Comparison of ENCODE assay signal across 34 mouse cellular contexts in the genomic region with DNA sequence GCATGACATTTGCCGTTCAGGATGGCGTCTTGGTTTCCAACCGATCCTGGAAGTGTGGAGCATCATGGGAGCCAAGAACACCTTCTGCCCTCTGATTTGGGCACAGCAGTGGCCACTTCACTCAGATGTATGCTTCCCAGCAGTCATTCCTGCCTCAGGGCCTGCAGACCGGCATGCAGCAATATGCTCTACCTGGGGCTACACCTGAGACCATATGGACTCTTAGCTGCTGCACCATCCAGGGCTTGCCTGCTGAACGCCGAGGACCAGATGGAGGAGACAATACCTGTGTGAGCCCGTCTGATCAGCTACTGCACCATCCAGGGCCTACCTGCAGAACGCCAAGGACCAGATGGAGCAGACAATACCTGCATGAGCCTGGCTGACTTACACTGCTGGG.
DNase-seq lines count a peak whose midpoint lies in the region; ATAC-seq and TF ChIP-seq lines count a peak whose summit lies in the region.
"Had no signal": no experiment of that assay in that cellular context is flagged by ENCODE, and none has a peak within 500 bp of the region (broad histone marks: within the 10 kb centered on the region; RNA-seq: fewer than 3 reads in every experiment).

No protein-coding gene starts in this region.

- no peaks in the 10 kb centered on the region for H3K27me3 ChIP-seq in hindbrain, embryonic 16.5 days (replicated peaks; ENCODE audit: control insufficient read depth, insufficient read depth, low read length)
- no peaks in the 10 kb centered on the region for H3K27me3 ChIP-seq in hindbrain, embryonic 11.5 days (ENCODE audit: control insufficient read depth, insufficient read depth, low read length)
- H3K27me3 ChIP-seq in intestine, postnatal 0 days (replicated peaks; ENCODE audit: control insufficient read depth, insufficient read depth, low read length) = no peaks in the 10 kb centered on the region
- H3K27me3 ChIP-seq: embryonic facial prominence, embryonic 13.5 days; forebrain, embryonic 15.5 days; neural tube, embryonic 12.5 days had no signal

- H3K4me3 ChIP-seq in hindbrain, embryonic 16.5 days (ENCODE audit: low read length) = no peak overlapping the region
- H3K4me3 ChIP-seq in hindbrain, embryonic 11.5 days (ENCODE audit: low read depth, low read length) = no peak overlapping the region
- no peak overlapping the region for H3K4me3 ChIP-seq in intestine, postnatal 0 days (ENCODE audit: low read depth, low read length)
- H3K4me3 ChIP-seq: embryonic facial prominence, embryonic 13.5 days; forebrain, embryonic 10.5 days; forebrain, embryonic 15.5 days; gastrocnemius, adult 2 months; heart, adult 2 months; heart, embryonic 12.5 days; hindbrain, embryonic 10.5 days; midbrain, embryonic 10.5 days; myocyte; neural tube, embryonic 12.5 days had no signal

- H3K27ac ChIP-seq in hindbrain, embryonic 16.5 days (ENCODE audit: low read depth, low read length) = no peak overlapping the region
- H3K27ac ChIP-seq in hindbrain, embryonic 11.5 days (ENCODE audit: low read depth, low read length) = no peak overlapping the region
- H3K27ac ChIP-seq in intestine, postnatal 0 days (ENCODE audit: low read depth, low read length) = no peak overlapping the region
- H3K27ac ChIP-seq: embryonic facial prominence, embryonic 13.5 days; forebrain, embryonic 10.5 days; forebrain, embryonic 15.5 days; gastrocnemius, adult 2 months; heart, adult 2 months; hindbrain, embryonic 10.5 days; kidney, postnatal 0 days; liver, embryonic 14.5 days; macrophage; midbrain, embryonic 10.5 days; neural tube, embryonic 12.5 days; stomach, postnatal 0 days had no signal

- WGBS in hindbrain, embryonic 16.5 days = 85% methylated on average over 8 of the region's 8 CpGs
- WGBS in hindbrain, embryonic 11.5 days = 94% methylated on average over 8 of the region's 8 CpGs
- WGBS in intestine, postnatal 0 days = 91% methylated on average over 8 of the region's 8 CpGs

- no peaks in the 10 kb centered on the region for H3K9me3 ChIP-seq in hindbrain, embryonic 16.5 days (ENCODE audit: control insufficient read depth, low read length)
- H3K9me3 ChIP-seq in hindbrain, embryonic 11.5 days (ENCODE audit: control insufficient read depth, low read length) = no peaks in the 10 kb centered on the region
- H3K9me3 ChIP-seq in intestine, postnatal 0 days (ENCODE audit: control insufficient read depth) = no peaks in the 10 kb centered on the region
- H3K9me3 ChIP-seq: embryonic facial prominence, embryonic 13.5 days; forebrain, embryonic 10.5 days; forebrain, embryonic 15.5 days; heart, embryonic 12.5 days; hindbrain, embryonic 10.5 days; midbrain, embryonic 10.5 days; neural tube, embryonic 12.5 days had no signal

- H3K36me3 ChIP-seq in hindbrain, embryonic 16.5 days (ENCODE audit: control insufficient read depth, insufficient read depth, low read length) = no peaks in the 10 kb centered on the region
- no peaks in the 10 kb centered on the region for H3K36me3 ChIP-seq in hindbrain, embryonic 11.5 days (ENCODE audit: control insufficient read depth, insufficient read depth, low read length)
- H3K36me3 ChIP-seq in intestine, postnatal 0 days (ENCODE audit: control insufficient read depth, insufficient read depth) = no peaks in the 10 kb centered on the region
- H3K36me3 ChIP-seq: embryonic facial prominence, embryonic 13.5 days; forebrain, embryonic 10.5 days; forebrain, embryonic 15.5 days; G1E; heart, embryonic 12.5 days; hindbrain, embryonic 10.5 days; midbrain, embryonic 10.5 days; neural tube, embryonic 12.5 days had no signal

- H3K4me2 ChIP-seq in hindbrain, embryonic 16.5 days (ENCODE audit: low read length) = no peak overlapping the region
- H3K4me2 ChIP-seq in hindbrain, embryonic 11.5 days (replicated peaks; ENCODE audit: low read depth, low read length) = no peak overlapping the region
- H3K4me2 ChIP-seq in intestine, postnatal 0 days (replicated peaks; ENCODE audit: low read depth) = no peak overlapping the region
- H3K4me2 ChIP-seq: embryonic facial prominence, embryonic 13.5 days; forebrain, embryonic 15.5 days; heart, embryonic 12.5 days; neural tube, embryonic 12.5 days had no signal

- H3K4me1 ChIP-seq in hindbrain, embryonic 16.5 days (ENCODE audit: control insufficient read depth, insufficient read depth, low read depth, low read length) = no peaks in the 10 kb centered on the region
- H3K4me1 ChIP-seq in hindbrain, embryonic 11.5 days (replicated peaks; ENCODE audit: control insufficient read depth, insufficient read depth, low read length) = no peaks in the 10 kb centered on the region
- H3K4me1 ChIP-seq in intestine, postnatal 0 days (replicated peaks; ENCODE audit: control insufficient read depth, insufficient read depth, low read length) = no peaks in the 10 kb centered on the region
- H3K4me1 ChIP-seq: embryonic facial prominence, embryonic 13.5 days; neural tube, embryonic 12.5 days had no signal

- DNase-seq in hindbrain, embryonic 11.5 days (ENCODE audit: low spot score) = no peak
- DNase-seq in brain, adult 2 months (ENCODE audit: low read depth, low spot score) = peak; percentile 99
- peak; percentile 89 to 95 for DNase-seq in cerebellum, adult 18-20 months
- DNase-seq in cerebellum, postnatal 10 days = peak; percentile 87 to 91
- no peak for DNase-seq in spleen, postnatal 4 days (ENCODE audit: low spot score in 2 of 2)
- no peak for DNase-seq in gastrocnemius, postnatal 4 days (ENCODE audit: low spot score in 2 of 2)
- DNase-seq: adrenal gland, adult 8-10 months; gastrocnemius, adult 2 months; gastrocnemius, postnatal 36 days; heart, adult 2 months; kidney, adult 8-10 months; layer of hippocampus, postnatal 36 days; liver; lung, adult 2 months; lung, postnatal 10 days; right cerebral cortex, adult 18-20 months; spleen, adult 18-20 months; thymus, adult 2 months had no signal

- TF ChIP-seq CTCF in intestine, postnatal 0 days (IDR thresholded peaks at IDR 0.05; ENCODE audit: low read depth) = no peak

- ATAC-seq in hindbrain, embryonic 16.5 days = peak; percentile 86
- no peak for ATAC-seq in hindbrain, embryonic 11.5 days (ENCODE audit: low FRiP score)
- ATAC-seq in intestine, postnatal 0 days = no peak
- ATAC-seq: forebrain, embryonic 15.5 days; midbrain, embryonic 16.5 days had no signal

- H3K9ac ChIP-seq in hindbrain, embryonic 16.5 days (ENCODE audit: low read depth, low read length) = no peak overlapping the region
- no peak overlapping the region for H3K9ac ChIP-seq in hindbrain, embryonic 11.5 days (ENCODE audit: low read depth, low read length)
- H3K9ac ChIP-seq in intestine, postnatal 0 days (ENCODE audit: low read depth, low read length) = no peak overlapping the region
- H3K9ac ChIP-seq: embryonic facial prominence, embryonic 13.5 days; forebrain, embryonic 15.5 days; heart, embryonic 12.5 days; liver, embryonic 14.5 days; neural tube, embryonic 12.5 days had no signal

Comparison
In these comparisons a context has a peak if more than half of its experiments do, and no peak if none do; other contexts are left out.
1. DNase-seq: peak in brain, adult 2 months (single experiment), cerebellum, adult 18-20 months (2 of 2) and cerebellum, postnatal 10 days (2 of 2); none in hindbrain, embryonic 11.5 days (single experiment), spleen, postnatal 4 days (0 of 2) and gastrocnemius, postnatal 4 days (0 of 2).